Mouse (Mus musculus): Measurements from ENCODE around the gene 5430403G16Rik.
"Not testable (repeated sequence)": the region's sequence is repeated elsewhere in the genome, so short reads cannot be mapped to it uniquely, and the experiment has no call there.

- TF ChIP-seq POLR2A (IDR thresholded peaks at IDR 0.05; ENCODE audit: borderline replicate concordance, insufficient read depth, low read length); CTCF (IDR thresholded peaks at IDR 0.05; ENCODE audit: borderline replicate concordance, insufficient read depth, low read depth, low read length): not testable (repeated sequence)
Observed at GRCm38 (mm10) chr5:109717341-109717740, 26.5 kb upstream of the 5430403G16Rik start.

All from cerebellum, adult 2 months (tissue).